Mouse (Mus musculus) midbrain, embryonic 16.5 days (tissue): ENCODE results near the gene Foxk2. TPM values are rescaled to one million over a fixed set of nuclear protein-coding genes. Genes with fewer than 3 reads are reported as not detected.

Experiments used
- ATAC-seq: fragments of 200-750 bp; cut with Nextera tagmentation; 2 replicates; pipeline ENCODE4 v1.8.0; 2017; ENCODE audit warnings: moderate TSS enrichment
- H3K27ac ChIP-seq: fragments of 300-500 bp; sonication (generic); 2 replicates; pipeline ENCODE4 v1.5.1; 2014; ENCODE audit warnings: mild to moderate bottlenecking, low read length, mixed read lengths
- H3K27me3 ChIP-seq: fragments of 300-500 bp; sonication (generic); 2 replicates; pipeline ENCODE4 v1.6.1; 2014; ENCODE audit warnings: low read depth, low read length, mixed read lengths; ENCODE audit not compliant: control insufficient read depth, insufficient read depth
- H3K36me3 ChIP-seq: fragments of 300-500 bp; sonication (generic); 2 replicates; pipeline ENCODE4 v1.6.1; 2014; ENCODE audit warnings: mild to moderate bottlenecking, low read length, moderate library complexity, mixed read lengths; ENCODE audit not compliant: control insufficient read depth, insufficient read depth
- H3K4me1 ChIP-seq: fragments of 300-500 bp; sonication (generic); 2 replicates; pipeline ENCODE4 v1.6.1; 2014; ENCODE audit warnings: mild to moderate bottlenecking, low read length, mixed read lengths; ENCODE audit not compliant: control insufficient read depth, insufficient read depth
- H3K4me2 ChIP-seq: fragments of 300-500 bp; sonication (generic); 2 replicates; pipeline ENCODE4 v1.6.1; 2014; ENCODE audit warnings: mild to moderate bottlenecking, low read length, mixed read lengths
- H3K4me3 ChIP-seq: fragments of 300-500 bp; sonication (generic); 2 replicates; pipeline ENCODE4 v1.5.1; 2014; ENCODE audit warnings: low read depth, mild to moderate bottlenecking, low read length, moderate library complexity, mixed read lengths
- H3K9ac ChIP-seq: fragments of 300-500 bp; sonication (generic); 2 replicates; pipeline ENCODE4 v1.6.1; 2014; ENCODE audit warnings: low read depth, low read length, mixed read lengths
- H3K9me3 ChIP-seq: fragments of 300-500 bp; sonication (generic); replicated peaks from 2 replicates; pipeline ENCODE4 v1.6.1; 2014; ENCODE audit warnings: mild to moderate bottlenecking, low read length, mixed read lengths; ENCODE audit not compliant: control insufficient read depth, poor library complexity, severe bottlenecking
- WGBS: fragments of 180-500 bp; shearing (Covaris S2); extraction: QIAGEN DNeasy Blood & Tissue Kit; methylation state at CpG from one replicate; pipeline ENCODE4 v1.1.7; 2014; 5-methylcytosine and 5-hydroxymethylcytosine counted together
- polyA plus RNA-seq: library from polyadenylated mRNA; unstranded; fragments of >200 nt; fragmentation: Nextera tagmentation; extraction: Ambion mirVana; gene quantifications from 2 replicates; pipeline ENCODE4 v1.2.1, GENCODE M21; 2015

Foxk2 gene
- 11.6 and 14.0 TPM in 2 replicates for polyA plus RNA-seq

DNA sequence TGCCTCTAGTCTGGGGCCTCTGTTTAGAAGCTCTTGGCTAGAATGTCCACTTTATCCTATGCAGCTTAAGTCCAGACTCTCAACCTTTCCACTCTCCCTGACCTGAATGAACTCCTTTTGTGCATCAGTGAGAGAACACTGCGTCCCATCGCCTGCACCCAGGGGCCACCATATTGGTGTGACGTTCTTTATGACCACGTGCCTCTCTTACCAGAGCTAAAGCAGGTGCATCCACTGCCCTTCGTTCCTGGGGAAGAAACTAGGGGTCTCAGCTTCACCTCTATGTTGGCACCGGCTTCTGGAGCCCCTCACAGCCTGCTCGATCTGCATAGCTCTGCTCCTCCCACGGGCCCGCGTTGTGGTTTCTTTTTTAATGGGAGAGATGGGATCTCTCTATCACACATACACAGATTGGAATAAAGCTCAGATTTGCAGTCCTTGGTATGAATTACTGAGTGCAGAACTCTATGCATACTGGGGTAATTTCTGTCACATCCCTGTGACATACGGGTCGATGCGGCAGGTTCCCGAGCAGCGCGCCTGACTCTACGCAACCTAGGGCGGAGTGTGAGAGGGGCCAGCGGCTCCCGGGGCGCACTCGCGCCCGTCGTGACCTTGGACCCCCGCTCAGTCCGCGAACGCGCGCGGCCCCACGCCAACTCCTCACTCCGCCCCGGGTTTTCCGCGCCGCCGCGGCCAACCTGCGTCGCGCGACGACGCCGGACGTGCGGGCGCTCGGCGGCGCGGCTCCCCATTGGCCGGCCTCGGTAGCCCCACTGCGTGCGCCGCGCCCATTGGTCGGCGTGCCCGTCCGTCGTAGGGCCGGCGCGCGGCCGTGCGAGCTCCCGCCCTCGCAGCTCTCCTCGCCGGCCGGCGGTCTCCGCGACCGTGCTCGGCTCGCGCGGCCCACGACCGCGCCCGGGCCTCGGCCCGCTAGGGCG lies at the start of gene Foxk2:
Gene Foxk2 (plus strand): TSS at position 831 of the 941 bp plus-strand sequence.
- Histone ChIP-seq H3K4me1 (peaks cover 26% of the 10 kb centered on the region), H3K27ac (peak within 1 kb of the TSS; percentile 98), H3K4me3 (peak within 1 kb of the TSS; percentile 99), H3K27me3 (no peaks in the 10 kb centered on the region), H3K9ac (peak within 1 kb of the TSS; percentile 99), H3K9me3 (no peaks in the 10 kb centered on the region), H3K4me2 (peak within 1 kb of the TSS; percentile 99), H3K36me3 (peaks cover 12% of the 10 kb centered on the region)
- ATAC-seq, result peak; percentile 97
- under 1% methylated on average over 46 of the region's 91 CpGs for WGBS

GRCm38 (mm10) chr11:121216831-121217230 lies 43.0 kb upstream of the Foxk2 start:
- H3K4me2 ChIP-seq, result no peak overlapping the region
- H3K9me3 ChIP-seq, result no peaks in the 10 kb centered on the region
- H3K4me3 ChIP-seq, result no peak overlapping the region
- 92% methylated on average over 3 of the region's 3 CpGs for WGBS
- H3K36me3 ChIP-seq, result peaks cover 52% of the 10 kb centered on the region
- no peak for ATAC-seq
- no peaks in the 10 kb centered on the region for H3K27me3 ChIP-seq
- no peak overlapping the region for H3K9ac ChIP-seq
- H3K27ac ChIP-seq, result no peak overlapping the region
- no peaks in the 10 kb centered on the region for H3K4me1 ChIP-seq

DNA sequence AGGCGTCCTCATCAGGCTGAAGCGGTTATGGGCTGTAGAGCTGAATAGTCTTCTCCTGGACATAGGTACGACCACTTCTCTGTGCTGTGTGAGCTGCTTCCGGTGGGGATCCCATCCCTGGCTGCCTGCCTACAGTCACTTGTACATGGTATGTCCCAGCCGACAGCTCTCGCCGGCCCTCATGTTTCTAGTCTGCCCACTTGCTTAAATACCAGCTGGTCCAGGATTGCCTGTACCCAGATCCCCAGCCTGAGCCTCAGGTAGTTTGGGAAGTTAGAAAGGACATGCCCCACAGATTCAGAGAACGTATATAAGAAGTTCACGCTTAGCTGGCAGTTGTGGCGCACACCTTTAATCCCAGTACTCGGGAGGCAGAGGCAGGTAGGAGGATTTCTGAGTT lies 40.0 kb upstream of the Foxk2 start:
- H3K27me3 ChIP-seq, result no peaks in the 10 kb centered on the region
- H3K27ac ChIP-seq, result no peak overlapping the region
- H3K4me2 ChIP-seq, result no peak overlapping the region
- no peak overlapping the region for H3K4me3 ChIP-seq
- peaks cover 73% of the 10 kb centered on the region for H3K36me3 ChIP-seq
- WGBS, result 91% methylated on average over 11 of the region's 11 CpGs
- H3K4me1 ChIP-seq, result no peaks in the 10 kb centered on the region
- H3K9me3 ChIP-seq, result no peaks in the 10 kb centered on the region
- H3K9ac ChIP-seq, result no peak overlapping the region
- ATAC-seq, result no peak

GRCm38 (mm10) chr11:121220771-121221170 lies 39.0 kb upstream of the Foxk2 start:
- Histone ChIP-seq H3K9ac (no peak overlapping the region), H3K4me2 (no peak overlapping the region), H3K36me3 (peaks cover 77% of the 10 kb centered on the region), H3K27ac (no peak overlapping the region), H3K9me3 (no peaks in the 10 kb centered on the region), H3K27me3 (no peaks in the 10 kb centered on the region), H3K4me3 (no peak overlapping the region), H3K4me1 (no peaks in the 10 kb centered on the region)
- no peak for ATAC-seq
- WGBS, result 92% methylated on average over 5 of the region's 5 CpGs

- no peak overlapping the region for H3K4me2 ChIP-seq
- ATAC-seq, result no peak
- no peaks in the 10 kb centered on the region for H3K9me3 ChIP-seq
- no peak overlapping the region for H3K4me3 ChIP-seq
- peaks cover 71% of the 10 kb centered on the region for H3K36me3 ChIP-seq
- H3K27me3 ChIP-seq, result no peaks in the 10 kb centered on the region
- H3K4me1 ChIP-seq, result no peaks in the 10 kb centered on the region
- H3K27ac ChIP-seq, result no peak overlapping the region
- H3K9ac ChIP-seq, result no peak overlapping the region
- WGBS, result 92% methylated on average over 6 of the region's 6 CpGs
These were observed 38.3 kb upstream of the Foxk2 start for GRCm38 (mm10) chr11:121221321-121222010.

DNA sequence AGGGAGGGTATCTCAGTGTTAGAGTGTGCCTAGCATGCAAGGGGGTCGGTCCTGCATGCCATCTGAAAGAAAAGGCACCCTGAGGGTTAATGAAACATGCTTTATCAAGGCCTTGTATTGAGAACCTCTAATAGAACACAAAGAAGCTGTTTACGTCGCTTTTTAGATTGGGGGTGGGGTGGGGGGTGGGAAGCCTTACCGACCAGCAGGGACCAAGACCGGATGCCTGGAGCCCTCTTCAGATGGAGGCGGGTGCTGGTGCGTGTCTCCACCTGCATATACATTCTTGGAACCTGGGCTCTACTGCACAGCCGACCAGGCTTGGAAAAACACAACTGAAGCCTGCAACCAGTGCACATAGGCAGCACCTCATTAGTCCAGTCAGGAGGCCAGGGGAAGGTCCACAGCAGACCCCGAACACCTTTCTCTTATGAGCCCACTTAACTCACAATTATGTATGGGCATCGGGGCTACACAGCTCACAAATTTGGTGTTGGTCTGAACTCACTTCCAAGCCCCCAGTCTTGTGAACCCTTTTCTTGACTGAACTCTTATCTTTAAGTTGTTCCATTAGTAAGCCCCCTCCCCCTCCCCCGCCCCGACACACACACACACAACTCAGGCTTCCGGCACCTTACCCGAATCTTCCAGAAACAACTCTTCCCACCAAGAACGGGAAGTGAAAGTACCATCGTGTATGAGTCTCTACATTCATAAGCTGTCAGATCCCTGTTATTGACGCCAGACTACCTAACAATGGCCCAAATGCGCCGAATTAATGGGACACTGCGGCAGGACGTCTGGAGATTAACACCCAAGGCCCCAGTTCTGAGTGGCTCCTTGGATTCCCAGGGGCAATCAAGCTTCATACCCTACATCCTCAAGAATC lies 31.4 kb upstream of the Foxk2 start:
- peak overlapping the region; percentile 77 for H3K9ac ChIP-seq
- peak overlapping the region; percentile 79 for H3K4me3 ChIP-seq
- peak overlapping the region; percentile 77 for H3K27ac ChIP-seq
- peaks cover 23% of the 10 kb centered on the region for H3K4me1 ChIP-seq
- no peaks in the 10 kb centered on the region for H3K9me3 ChIP-seq
- no peaks in the 10 kb centered on the region for H3K27me3 ChIP-seq
- no peak for ATAC-seq
- WGBS, result 23% methylated on average over 21 of the region's 21 CpGs
- peaks cover 17% of the 10 kb centered on the region for H3K36me3 ChIP-seq
- peak overlapping the region; percentile 64 for H3K4me2 ChIP-seq

- under 1% methylated on average over 23 of the region's 23 CpGs for WGBS
- peak within 1 kb of the TSS; percentile 77 for H3K27ac ChIP-seq
- H3K9me3 ChIP-seq, result no peaks in the 10 kb centered on the region
- ATAC-seq, result peak; percentile 90
- H3K36me3 ChIP-seq, result peaks cover 10% of the 10 kb centered on the region
- H3K9ac ChIP-seq, result peak within 1 kb of the TSS; percentile 77
- peaks cover 23% of the 10 kb centered on the region for H3K4me1 ChIP-seq
- H3K27me3 ChIP-seq, result no peaks in the 10 kb centered on the region
- H3K4me3 ChIP-seq, result peak within 1 kb of the TSS; percentile 79
- H3K4me2 ChIP-seq, result peak within 1 kb of the TSS; percentile 64
These were observed 30.8 kb upstream of the Foxk2 start, which contains the start of gene Cybc1 for GRCm38 (mm10) chr11:121229018-121229439. Gene Cybc1 (minus strand): TSS chr11:121229322.

GRCm38 (mm10) chr11:121231191-121231590 lies 28.6 kb upstream of the Foxk2 start:
- peaks cover 27% of the 10 kb centered on the region for H3K4me1 ChIP-seq
- H3K9me3 ChIP-seq, result no peaks in the 10 kb centered on the region
- 85% methylated on average over 4 of the region's 4 CpGs for WGBS
- no peaks in the 10 kb centered on the region for H3K27me3 ChIP-seq
- no peak overlapping the region for H3K9ac ChIP-seq
- ATAC-seq, result no peak
- no peak overlapping the region for H3K27ac ChIP-seq
- H3K4me2 ChIP-seq, result no peak overlapping the region
- H3K4me3 ChIP-seq, result no peak overlapping the region
- no peaks in the 10 kb centered on the region for H3K36me3 ChIP-seq
